Mouse (Mus musculus): ENCODE measurements around the gene Trp53.

DNA sequence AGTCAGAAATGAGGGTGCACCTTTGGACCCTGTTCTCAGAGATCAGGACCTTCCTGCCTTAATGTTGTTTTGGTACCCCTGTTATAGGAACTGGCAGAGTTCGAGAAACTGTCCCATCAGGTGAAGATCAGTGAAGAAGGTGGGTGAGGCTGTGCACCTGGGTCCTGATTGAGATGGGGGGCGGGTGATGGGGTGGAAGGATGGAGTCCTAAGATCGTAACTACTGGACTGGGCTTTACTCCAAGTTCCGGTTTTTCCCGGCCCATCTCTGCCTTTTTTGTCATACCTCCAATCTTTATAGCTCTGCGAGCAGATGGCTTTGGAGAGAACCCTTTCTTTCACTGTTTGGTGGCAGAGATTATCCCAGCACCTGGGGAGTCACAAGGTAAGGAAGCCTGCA lies 42.2 kb downstream of the Trp53 start:
- TF ChIP-seq CTCF (IDR thresholded peaks at IDR 0.05; ENCODE audit: control insufficient read depth, insufficient read depth, insufficient replicate concordance, low read depth, low read length) (no peak), POLR2A (IDR thresholded peaks at IDR 0.05; ENCODE audit: control insufficient read depth, low read depth, low read length) (no peak)

Measured in testis, adult 2 months (tissue).